ENCODE assay signal across 8 mouse cellular contexts in genomic region chr13:20311612-20312011, GRCm38 (mm10).
DNase-seq lines count a peak whose midpoint lies in the region; ATAC-seq lines count a peak whose summit lies in the region.

No protein-coding gene starts in this region.

- whole genome bisulfite sequencing in kidney, embryonic 15.5 days, result 15% methylated on average over 3 of the region's 3 CpGs

- DNase-seq in kidney, adult 11 months, result peak; percentile 52
- DNase-seq in cerebellum, adult 8-10 months, result peak; percentile 80
- peak; percentile 69 to 84 for DNase-seq in frontal cortex, postnatal 14 days (ENCODE audit: low spot score in 2 of 2)
- DNase-seq in induced T-regulatory cell, adult 2 months (ENCODE audit: low read depth), result peak; percentile 90
- DNase-seq in left cerebral cortex, postnatal 4 days, result peak; percentile 88
- peak; percentile 86 for DNase-seq in naive thymus-derived CD4-positive, alpha-beta T cell, adult 2 months (ENCODE audit: low read depth)
- peak; percentile 86 for DNase-seq in splenic B cell, adult 2 months (ENCODE audit: low read depth, low spot score)

- intact Hi-C loops in left cerebral cortex, postnatal 4 days (cut with DNase I), result loop anchor here (2.0 to 5.0 kb wide), 3 partner anchors 161 to 846 kb away; no protein-coding TSS in a partner anchor

- ATAC-seq in kidney, embryonic 15.5 days (replicated peaks; ENCODE audit: low FRiP score), result no peak

- H3K27ac ChIP-seq in kidney, embryonic 15.5 days, result no peak overlapping the region

- no peak overlapping the region for H3K4me3 ChIP-seq in kidney, embryonic 15.5 days (replicated peaks)

- H3K36me3 ChIP-seq in kidney, embryonic 15.5 days, result no peaks in the 10 kb centered on the region
- H3K36me3 ChIP-seq in splenic B cell, adult 2 months (ENCODE audit: control insufficient read depth, insufficient read depth, low read length, poor library complexity, severe bottlenecking), result peaks cover 6% of the 10 kb centered on the region

- H3K4me1 ChIP-seq in kidney, embryonic 15.5 days, result no peaks in the 10 kb centered on the region

- no peaks in the 10 kb centered on the region for H3K27me3 ChIP-seq in kidney, embryonic 15.5 days
- H3K27me3 ChIP-seq in splenic B cell, adult 2 months (ENCODE audit: control insufficient read depth, insufficient read depth, low read length, poor library complexity, severe bottlenecking), result no peaks in the 10 kb centered on the region

- H3K9ac ChIP-seq in kidney, embryonic 15.5 days, result no peak overlapping the region

- H3K4me2 ChIP-seq in kidney, embryonic 15.5 days, result no peak overlapping the region

- H3K9me3 ChIP-seq in kidney, embryonic 15.5 days (replicated peaks), result no peaks in the 10 kb centered on the region
